Mouse (Mus musculus): ENCODE data around the gene Wdfy4.

DNA sequence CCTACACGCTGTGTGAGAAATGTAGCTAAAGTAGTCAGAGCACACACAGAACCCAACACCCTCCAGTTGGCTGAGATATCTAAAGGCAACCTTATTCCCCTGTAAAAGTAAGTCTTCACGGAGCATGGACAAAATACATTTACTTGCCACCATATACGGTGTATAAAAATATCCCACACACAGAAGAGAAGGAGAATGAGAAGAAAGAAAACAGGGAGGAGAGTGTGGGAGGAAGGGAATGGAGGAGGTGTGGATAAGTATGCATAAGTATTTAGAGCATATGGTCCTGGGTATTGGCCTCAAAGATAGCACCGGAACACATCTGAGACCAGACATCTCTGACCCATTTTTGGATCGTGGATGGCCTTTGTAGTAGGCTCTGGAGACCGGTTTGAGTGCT is 50.1 kb downstream of the Wdfy4 start:
- no peak for TF ChIP-seq POLR2A (IDR thresholded peaks at IDR 0.05; ENCODE audit: control insufficient read depth, extremely low read depth, insufficient read depth, low read length, poor library complexity)
- no peak for TF ChIP-seq CTCF (IDR thresholded peaks at IDR 0.05; ENCODE audit: borderline replicate concordance, control insufficient read depth, extremely low read depth, insufficient read depth, low read length, poor library complexity)

All from thymus, adult 2 months (tissue).